Mouse (Mus musculus) MEL (cell line): ENCODE results near the gene Vmp1.

Experiments used
- EP300 ChIP-seq, 2 experiments: IDR thresholded peaks; 2 replicates each; pipeline ENCODE4 v1.6.1; 2011; ENCODE audit warnings: improper control_type of control experiment in 2 of 2, low read length in 2 of 2, low read depth in 1 of 2, mild to moderate bottlenecking in 1 of 2
- POLR2A ChIP-seq, 2 experiments: IDR thresholded peaks; 2 replicates each; pipeline ENCODE4 v1.6.1; 2011 to 2012; ENCODE audit warnings: low read length in 2 of 2, mild to moderate bottlenecking in 2 of 2, control low read depth in 1 of 2, improper control_type of control experiment in 1 of 2, low read depth in 1 of 2, moderate library complexity in 1 of 2; ENCODE audit not compliant: control insufficient read depth in 1 of 2, insufficient read depth in 1 of 2, poor library complexity in 1 of 2
- POLR2AphosphoS2 ChIP-seq: IDR thresholded peaks from 2 replicates; pipeline ENCODE4 v1.6.1; 2011; ENCODE audit warnings: low read length, improper control_type of control experiment
- RAD21 ChIP-seq: IDR thresholded peaks from 2 replicates; pipeline ENCODE4 v1.6.1; 2011; ENCODE audit warnings: mild to moderate bottlenecking, low read depth, low read length, improper control_type of control experiment
- SIN3A ChIP-seq: IDR thresholded peaks from 2 replicates; pipeline ENCODE4 v1.6.1; 2012; ENCODE audit warnings: low read length, improper control_type of control experiment, inconsistent platforms
- USF2 ChIP-seq, 2 experiments: IDR thresholded peaks; 2 replicates each; pipeline ENCODE4 v1.6.1; 2011 to 2012; ENCODE audit warnings: improper control_type of control experiment in 2 of 2, low read length in 2 of 2, borderline replicate concordance in 1 of 2, inconsistent platforms in 1 of 2, low read depth in 1 of 2, mild to moderate bottlenecking in 1 of 2; ENCODE audit not compliant: insufficient read depth in 1 of 2

DNA sequence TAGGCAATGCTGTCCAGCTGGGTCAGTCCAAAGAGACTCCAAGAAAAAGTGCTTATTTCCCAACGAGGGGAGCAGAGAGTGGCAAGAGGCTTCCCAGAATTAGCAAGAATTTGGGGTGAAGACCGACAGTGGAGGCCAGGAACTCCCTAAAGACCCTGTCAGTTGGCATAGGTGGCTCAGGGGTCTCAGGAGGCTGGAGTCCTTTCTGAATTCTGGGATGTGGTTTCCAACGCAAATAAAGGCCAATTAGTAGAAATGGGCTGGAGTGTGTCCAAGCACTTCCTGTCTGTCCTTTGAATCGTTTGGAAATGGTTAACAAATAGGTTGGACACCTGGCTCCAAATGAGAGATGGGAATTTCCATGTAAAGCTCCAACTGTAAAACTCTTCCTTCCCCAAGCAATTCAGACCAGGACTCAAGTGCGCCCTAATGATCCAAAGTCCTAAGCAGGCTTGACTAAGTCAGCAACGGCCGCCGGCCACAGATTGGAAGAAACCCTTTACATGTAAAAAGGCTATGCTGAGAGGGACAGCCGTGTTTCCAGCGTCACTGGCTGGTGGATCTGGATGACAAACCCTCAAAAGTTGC, 103.8 kb downstream of the Vmp1 start:
- TF ChIP-seq RAD21 (no peak), POLR2A (IDR thresholded peaks at IDR 0.05; ENCODE audit: control insufficient read depth in 1 of 2, insufficient read depth in 1 of 2, low read depth in 1 of 2, low read length in 2 of 2, poor library complexity in 1 of 2) (no peak), EP300 (IDR thresholded peaks at IDR 0.05; ENCODE audit: low read depth in 1 of 2, low read length in 2 of 2) (no peak), POLR2AphosphoS2 (no peak), SIN3A (no peak), USF2 (IDR thresholded peaks at IDR 0.05; ENCODE audit: borderline replicate concordance in 1 of 2, insufficient read depth in 1 of 2, low read depth in 1 of 2, low read length in 2 of 2) (no peak)
